Mouse (Mus musculus): ENCODE results near the gene Ctdspl2. TPM values are rescaled to one million over a fixed set of nuclear protein-coding genes. Genes with fewer than 3 reads are reported as not detected.
"Not testable (repeated sequence)": the region's sequence is repeated elsewhere in the genome, so short reads cannot be mapped to it uniquely, and the experiment has no call there.

Gene Ctdspl2
- 48.7 and 49.1 TPM in 2 replicates for polyA plus RNA-seq (2016; fragmentation: Nextera tagmentation; extraction: Ambion mirVana)

DNA sequence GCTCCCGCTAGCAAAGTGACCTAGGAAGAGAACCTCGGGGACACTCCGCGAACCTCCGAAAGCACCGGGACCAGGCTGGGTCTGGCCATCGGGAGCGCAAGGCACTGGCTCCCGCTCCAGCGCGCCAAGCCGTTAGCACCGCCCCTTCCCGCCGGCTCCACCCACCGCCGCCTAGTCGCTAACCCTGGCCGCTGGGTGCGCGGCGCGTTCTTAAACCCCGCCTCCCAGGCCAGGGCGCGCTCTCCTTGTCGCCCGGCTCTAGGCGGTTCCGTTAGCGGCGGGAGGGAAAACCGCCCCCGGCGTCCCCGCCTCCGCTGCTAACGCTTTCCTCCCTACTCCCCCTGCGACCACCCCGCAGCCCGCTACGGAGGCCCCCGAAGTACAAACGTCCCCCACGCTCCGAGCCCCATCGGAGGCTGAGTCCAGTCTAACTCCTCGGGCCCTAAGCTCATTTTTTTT lies at the start of gene Ctdspl2, which contains the start of gene Mageb3:
Gene Ctdspl2, plus strand, starts transcription at position 237 of the 459 bp plus-strand sequence.
Gene Mageb3, minus strand, starts transcription at position 328 of the 459 bp plus-strand sequence.
- peak; percentile 97 for ATAC-seq (ENCODE audit: low FRiP score, low read depth)
- Histone ChIP-seq H3K4me1 (peaks cover 20% of the 10 kb centered on the region), H3K9me3 (no peaks in the 10 kb centered on the region), H3K27me3 (replicated peaks) (no peaks in the 10 kb centered on the region), H3K4me2 (replicated peaks) (peak within 1 kb of the TSS; percentile 78), H3K36me3 (no peaks in the 10 kb centered on the region), H3K9ac (peak within 1 kb of the TSS; percentile 78), H3K27ac (peak within 1 kb of the TSS; percentile 67), H3K4me3 (peak within 1 kb of the TSS; percentile 78)
- WGBS: under 1% methylated on average over 46 of the region's 48 CpGs

DNA sequence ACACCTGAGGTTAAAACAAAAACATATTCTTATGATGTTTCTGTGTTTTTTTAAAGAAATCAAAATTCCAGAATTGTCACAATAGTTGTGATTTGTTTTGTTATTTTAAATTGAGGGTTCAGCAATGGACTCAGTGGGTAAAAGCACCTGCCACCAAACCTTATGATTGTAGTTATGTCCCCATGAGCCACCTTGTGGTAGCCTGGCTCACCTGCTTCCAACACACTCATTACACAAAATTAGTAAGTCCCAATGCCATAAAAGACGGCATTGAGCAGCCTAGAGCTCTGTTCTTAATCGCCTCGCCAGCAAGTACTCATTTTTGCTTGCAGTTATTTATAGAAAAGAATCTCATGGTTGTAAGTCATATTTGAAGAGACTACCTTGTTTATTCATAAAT lies 45.8 kb upstream of the Ctdspl2 start:
- WGBS: 91% methylated on average over 3 of the region's 3 CpGs
- Histone ChIP-seq H3K36me3 (peaks cover 48% of the 10 kb centered on the region), H3K27ac (no peak overlapping the region), H3K9ac (no peak overlapping the region), H3K9me3 (no peaks in the 10 kb centered on the region), H3K27me3 (replicated peaks) (no peaks in the 10 kb centered on the region), H3K4me2 (replicated peaks) (no peak overlapping the region), H3K4me1 (no peaks in the 10 kb centered on the region), H3K4me3 (no peak overlapping the region)
- ATAC-seq (ENCODE audit: low FRiP score, low read depth): no peak

DNA sequence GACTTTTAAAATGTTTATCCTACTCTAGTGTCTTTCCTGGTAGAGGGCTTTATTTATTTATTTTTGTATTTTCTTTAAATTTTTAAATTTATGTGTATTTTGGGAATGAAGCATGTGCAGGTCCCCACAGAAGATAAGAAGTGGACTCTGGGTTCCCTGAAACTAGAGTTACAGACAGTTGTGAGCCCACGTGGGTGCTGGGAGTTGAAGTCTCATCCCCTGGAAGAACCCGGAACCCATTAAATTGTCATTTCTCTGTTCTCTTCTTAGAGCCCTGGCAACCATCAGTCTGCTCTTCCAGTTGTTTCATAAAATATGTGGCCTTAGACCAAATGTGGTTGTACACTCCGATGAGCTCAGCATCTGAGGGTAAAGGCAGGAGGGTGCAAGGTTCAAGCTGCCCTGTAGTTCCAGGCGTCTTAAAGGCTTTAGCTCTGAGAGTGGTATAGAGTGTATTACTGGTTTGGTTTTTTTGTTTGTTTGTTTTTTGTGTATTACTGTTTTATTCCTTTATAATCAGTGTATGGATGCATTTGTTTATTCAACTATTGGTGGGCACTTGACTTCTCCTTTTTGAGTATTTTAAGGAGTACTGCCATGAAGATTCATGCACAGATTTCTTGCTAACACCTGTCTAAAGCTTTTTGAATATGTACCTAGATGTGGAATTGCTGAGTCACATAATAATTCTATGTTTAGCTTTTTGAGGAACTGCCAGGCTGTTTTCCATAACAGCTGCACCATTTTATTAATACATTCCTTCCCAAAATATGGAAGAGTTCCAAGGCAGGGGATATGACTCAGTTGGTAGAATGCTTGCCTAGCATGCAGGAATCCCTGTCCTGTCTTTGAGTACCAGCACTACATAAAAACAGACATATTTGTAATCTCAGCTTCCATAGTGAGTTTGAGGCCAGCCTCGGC lies 39.5 kb upstream of the Ctdspl2 start:
- H3K27me3 ChIP-seq (replicated peaks): no peaks in the 10 kb centered on the region
- ATAC-seq (ENCODE audit: low FRiP score, low read depth): no peak
- peaks cover 21% of the 10 kb centered on the region for H3K36me3 ChIP-seq
- no peak overlapping the region for H3K4me2 ChIP-seq (replicated peaks)
- no peak overlapping the region for H3K9ac ChIP-seq
- H3K9me3 ChIP-seq: no peaks in the 10 kb centered on the region
- 92% methylated on average over 5 of the region's 5 CpGs for WGBS
- no peak overlapping the region for H3K4me3 ChIP-seq
- no peak overlapping the region for H3K27ac ChIP-seq
- no peaks in the 10 kb centered on the region for H3K4me1 ChIP-seq

DNA sequence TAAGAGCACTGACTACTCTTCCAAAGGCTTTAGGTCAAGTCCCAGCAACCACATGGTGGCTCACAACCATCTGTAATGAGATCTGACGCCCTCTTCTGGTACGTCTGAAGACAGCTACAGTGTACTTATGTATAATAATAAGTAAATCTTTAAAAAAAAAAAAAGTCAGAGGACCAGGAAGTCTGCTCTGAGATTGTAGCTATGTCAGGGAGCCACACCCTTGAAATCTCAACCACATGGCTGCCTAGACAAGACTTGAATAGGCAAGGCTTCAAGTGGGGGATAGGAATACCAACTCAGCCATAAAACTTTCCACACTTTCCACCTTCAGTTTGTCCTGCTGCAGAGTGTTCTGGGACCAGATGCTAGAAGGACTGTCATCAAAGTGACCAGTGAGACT lies 18.2 kb upstream of the Ctdspl2 start:
- not testable (repeated sequence) for H3K4me3 ChIP-seq; ATAC-seq (ENCODE audit: low FRiP score, low read depth); H3K27ac ChIP-seq; H3K4me2 ChIP-seq (replicated peaks); H3K4me1 ChIP-seq; H3K9me3 ChIP-seq; H3K27me3 ChIP-seq (replicated peaks); H3K9ac ChIP-seq
- 84% methylated on average over 2 of the region's 2 CpGs for WGBS
- peaks cover 19% of the 10 kb centered on the region; the same call in 1 of the 2 replicates for H3K36me3 ChIP-seq

DNA sequence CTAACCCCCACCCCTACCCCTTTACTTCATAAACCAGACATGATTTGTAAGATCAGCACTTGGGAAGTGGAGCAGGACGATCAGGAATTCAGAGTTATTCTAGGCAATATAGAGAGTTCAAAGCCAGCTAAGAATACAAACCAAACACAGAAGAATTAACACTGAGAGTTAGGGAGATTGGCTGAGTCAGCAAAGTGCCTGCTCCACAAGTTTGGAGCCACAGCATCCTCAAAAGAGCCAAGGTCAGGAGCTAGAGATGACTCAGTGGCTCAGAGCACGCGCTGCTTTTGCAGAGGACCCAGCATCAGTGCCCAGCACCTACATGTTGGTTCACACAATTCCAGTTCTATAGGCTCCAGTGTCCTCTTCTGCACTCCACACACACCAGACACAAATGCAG lies 12.4 kb upstream of the Ctdspl2 start:
- no peak overlapping the region for H3K4me3 ChIP-seq
- H3K4me2 ChIP-seq (replicated peaks): no peak overlapping the region
- no peak overlapping the region for H3K9ac ChIP-seq
- no peak overlapping the region for H3K27ac ChIP-seq
- no peaks in the 10 kb centered on the region for H3K4me1 ChIP-seq
- ATAC-seq (ENCODE audit: low FRiP score, low read depth): no peak
- WGBS: 90% methylated on average over 3 of the region's 3 CpGs
- H3K27me3 ChIP-seq (replicated peaks): no peaks in the 10 kb centered on the region
- H3K9me3 ChIP-seq: no peaks in the 10 kb centered on the region
- no peaks in the 10 kb centered on the region for H3K36me3 ChIP-seq

DNA sequence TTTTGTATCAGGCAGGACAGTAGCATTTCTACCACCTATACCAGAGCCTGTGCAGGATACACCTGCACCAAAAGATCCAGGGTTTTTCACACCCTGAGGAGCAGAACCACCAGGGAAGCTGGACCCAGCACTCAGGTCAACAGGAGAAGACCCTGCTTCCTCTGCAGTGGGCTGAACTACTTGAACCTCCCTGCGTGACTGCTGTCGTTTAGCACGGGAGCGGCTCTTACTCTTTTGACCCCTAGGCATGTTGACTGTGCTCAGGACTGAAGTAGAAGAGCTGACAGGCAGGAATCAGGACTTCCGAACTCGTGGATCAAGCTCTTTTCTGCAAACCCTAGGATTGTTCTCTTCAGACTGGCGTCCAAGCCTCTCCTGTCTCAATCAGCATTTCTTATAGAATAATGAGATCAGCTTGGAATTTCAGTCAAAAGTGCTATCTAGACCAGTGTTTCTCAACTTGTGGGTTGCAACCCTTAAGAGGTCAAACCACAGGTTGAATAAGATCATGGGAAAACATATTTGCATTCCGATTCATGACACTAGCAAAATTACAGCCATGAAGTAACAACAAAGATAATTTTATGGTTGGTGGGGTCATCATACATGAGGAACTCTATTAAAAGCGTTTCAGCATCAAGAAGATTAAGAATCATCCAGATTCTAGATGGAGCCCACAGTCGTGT lies 687 bp upstream of the Ctdspl2 start:
- no peaks in the 10 kb centered on the region for H3K36me3 ChIP-seq
- H3K4me2 ChIP-seq (replicated peaks): peak overlapping the region; percentile 78
- peak overlapping the region; percentile 78 for H3K9ac ChIP-seq
- no peaks in the 10 kb centered on the region for H3K27me3 ChIP-seq (replicated peaks)
- WGBS: 19% methylated on average over 10 of the region's 10 CpGs
- ATAC-seq (ENCODE audit: low FRiP score, low read depth): no peak
- peaks cover 20% of the 10 kb centered on the region for H3K4me1 ChIP-seq
- no peaks in the 10 kb centered on the region for H3K9me3 ChIP-seq
- H3K4me3 ChIP-seq: peak overlapping the region; percentile 78
- H3K27ac ChIP-seq: no peak overlapping the region

DNA sequence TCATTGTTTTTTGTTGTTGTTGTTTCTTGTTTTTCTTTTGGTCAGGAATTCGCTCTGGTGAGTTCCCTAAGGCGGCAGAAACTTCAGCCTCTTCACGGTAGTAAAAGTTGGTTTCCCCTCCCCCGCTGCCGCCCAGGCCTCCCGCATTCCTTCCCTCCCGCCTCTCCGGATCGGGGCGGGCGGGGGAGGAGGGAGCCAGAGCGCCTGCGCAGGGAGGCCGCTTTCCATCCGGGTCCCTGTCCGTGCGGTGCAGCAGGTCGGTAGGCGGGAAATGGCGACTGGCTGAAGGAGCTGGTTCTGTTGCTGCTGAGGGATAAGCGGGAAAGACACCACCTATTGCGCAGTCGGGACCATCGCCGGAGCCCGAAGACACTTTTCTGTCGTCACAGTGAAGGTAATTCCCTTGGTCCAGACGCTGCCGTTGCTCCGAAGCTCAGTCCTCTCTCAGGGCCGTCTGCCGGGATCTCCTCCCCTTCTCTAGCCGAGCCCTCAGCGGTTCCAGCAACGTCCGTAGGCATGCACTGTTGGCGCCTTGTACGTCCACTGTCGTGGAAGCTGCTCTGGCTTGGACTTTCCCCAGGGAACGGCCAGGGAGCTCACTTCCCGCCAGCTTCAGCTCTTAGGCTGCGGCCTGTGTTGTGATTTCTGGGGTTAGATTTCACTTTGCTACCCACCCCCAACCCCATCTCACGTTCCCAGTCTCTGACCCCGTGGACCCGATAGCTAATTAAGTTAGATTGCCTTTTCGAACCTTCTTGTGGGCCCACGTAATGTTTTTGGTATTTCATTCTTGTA lies 620 bp downstream of the Ctdspl2 start:
- H3K4me2 ChIP-seq (replicated peaks): peak overlapping the region; percentile 78
- peak overlapping the region; percentile 78 for H3K9ac ChIP-seq
- H3K27me3 ChIP-seq (replicated peaks): no peaks in the 10 kb centered on the region
- H3K36me3 ChIP-seq: no peaks in the 10 kb centered on the region
- H3K4me1 ChIP-seq: peaks cover 20% of the 10 kb centered on the region
- H3K9me3 ChIP-seq: no peaks in the 10 kb centered on the region
- peak overlapping the region; percentile 67 for H3K27ac ChIP-seq
- H3K4me3 ChIP-seq: peak overlapping the region; percentile 78
- under 1% methylated on average over 47 of the region's 47 CpGs for WGBS
- peak; percentile 97 for ATAC-seq (ENCODE audit: low FRiP score, low read depth)

DNA sequence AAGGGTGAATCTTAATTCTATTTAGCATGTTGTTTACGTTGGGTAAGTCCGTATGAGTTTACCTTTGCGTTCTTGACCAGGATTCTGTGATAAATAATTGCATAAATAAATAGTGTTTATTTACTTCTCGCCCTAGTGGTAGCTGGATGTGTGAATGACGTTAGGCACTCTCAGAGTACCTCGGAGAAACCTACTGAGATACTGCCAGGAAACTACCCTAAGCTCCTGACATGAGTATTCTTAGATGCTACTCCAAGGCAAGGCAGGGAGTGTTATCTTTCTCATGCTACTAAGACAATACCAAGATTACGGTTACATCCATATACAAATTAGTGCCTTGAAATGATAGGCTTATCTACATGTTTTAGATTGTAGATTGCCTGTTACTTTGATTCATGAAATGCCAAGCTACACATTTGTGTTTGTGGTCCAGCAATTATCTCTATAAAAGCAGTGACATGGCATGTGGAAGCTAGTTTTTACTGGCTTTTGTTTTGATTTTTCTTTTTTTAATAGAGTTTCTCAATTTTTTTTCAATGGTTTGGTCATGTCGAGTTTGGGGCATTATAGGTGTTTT lies 1.5 kb downstream of the Ctdspl2 start:
- H3K9me3 ChIP-seq: no peaks in the 10 kb centered on the region
- no peak overlapping the region for H3K27ac ChIP-seq
- peak overlapping the region; percentile 78 for H3K4me2 ChIP-seq (replicated peaks)
- peaks cover 20% of the 10 kb centered on the region for H3K4me1 ChIP-seq
- peak overlapping the region; percentile 78 for H3K4me3 ChIP-seq
- H3K36me3 ChIP-seq: peaks cover 4% of the 10 kb centered on the region
- peak overlapping the region; percentile 78 for H3K9ac ChIP-seq
- ATAC-seq (ENCODE audit: low FRiP score, low read depth): no peak
- 19% methylated on average over 8 of the region's 8 CpGs for WGBS
- no peaks in the 10 kb centered on the region for H3K27me3 ChIP-seq (replicated peaks)

DNA sequence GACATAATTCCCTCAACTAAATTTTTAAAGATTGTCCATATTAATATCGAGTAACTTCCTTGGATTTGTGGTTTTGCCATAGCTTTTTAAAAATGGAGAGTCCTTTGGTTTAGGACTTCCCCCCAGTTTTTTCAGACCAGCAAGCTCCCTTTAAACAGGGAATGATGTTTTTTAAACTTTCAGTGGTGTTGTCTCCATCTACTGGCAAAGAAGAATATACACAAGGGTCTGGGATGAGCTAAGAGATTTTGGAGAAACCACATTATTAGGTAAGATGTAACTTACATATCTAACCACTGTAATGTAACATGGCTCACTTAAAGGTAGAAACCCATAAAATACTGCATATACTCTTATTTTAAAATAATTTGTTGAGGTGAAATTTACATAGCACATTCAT lies 39.9 kb downstream of the Ctdspl2 start:
- H3K27ac ChIP-seq: no peak overlapping the region
- 94% methylated on average over 1 of the region's 1 CpGs for WGBS
- no peaks in the 10 kb centered on the region for H3K27me3 ChIP-seq (replicated peaks)
- ATAC-seq (ENCODE audit: low FRiP score, low read depth): no peak
- H3K4me2 ChIP-seq (replicated peaks): no peak overlapping the region
- H3K36me3 ChIP-seq: peaks cover 20% of the 10 kb centered on the region
- no peaks in the 10 kb centered on the region for H3K4me1 ChIP-seq
- H3K4me3 ChIP-seq: no peak overlapping the region
- no peaks in the 10 kb centered on the region for H3K9me3 ChIP-seq
- no peak overlapping the region for H3K9ac ChIP-seq

DNA sequence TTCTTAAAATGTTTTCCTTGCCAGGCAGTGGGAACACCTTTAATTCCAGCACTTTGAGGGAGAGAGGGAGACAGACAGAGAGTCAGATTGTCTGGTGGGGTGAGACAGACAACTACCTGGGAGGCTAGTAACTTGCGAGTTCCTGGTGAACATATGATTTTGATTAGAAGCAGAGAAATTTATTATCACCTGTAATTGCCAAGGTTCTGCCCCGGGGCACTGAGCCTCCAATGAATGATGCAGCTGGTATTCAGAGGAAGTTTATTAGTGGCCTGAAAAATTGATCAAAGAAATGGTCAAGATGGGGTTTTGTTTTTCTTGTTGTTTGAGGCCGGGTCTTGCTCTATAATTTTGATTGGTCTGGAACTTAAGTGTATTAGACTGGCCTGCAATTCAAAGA lies 53.0 kb downstream of the Ctdspl2 start:
- no peaks in the 10 kb centered on the region for H3K27me3 ChIP-seq (replicated peaks)
- 96% methylated on average over 3 of the region's 3 CpGs for WGBS
- ATAC-seq (ENCODE audit: low FRiP score, low read depth): no peak
- no peaks in the 10 kb centered on the region for H3K4me1 ChIP-seq
- no peak overlapping the region for H3K4me2 ChIP-seq (replicated peaks)
- H3K9me3 ChIP-seq: no peaks in the 10 kb centered on the region
- no peak overlapping the region for H3K9ac ChIP-seq
- H3K27ac ChIP-seq: no peak overlapping the region
- H3K4me3 ChIP-seq: no peak overlapping the region
- H3K36me3 ChIP-seq: peaks cover 27% of the 10 kb centered on the region

DNA sequence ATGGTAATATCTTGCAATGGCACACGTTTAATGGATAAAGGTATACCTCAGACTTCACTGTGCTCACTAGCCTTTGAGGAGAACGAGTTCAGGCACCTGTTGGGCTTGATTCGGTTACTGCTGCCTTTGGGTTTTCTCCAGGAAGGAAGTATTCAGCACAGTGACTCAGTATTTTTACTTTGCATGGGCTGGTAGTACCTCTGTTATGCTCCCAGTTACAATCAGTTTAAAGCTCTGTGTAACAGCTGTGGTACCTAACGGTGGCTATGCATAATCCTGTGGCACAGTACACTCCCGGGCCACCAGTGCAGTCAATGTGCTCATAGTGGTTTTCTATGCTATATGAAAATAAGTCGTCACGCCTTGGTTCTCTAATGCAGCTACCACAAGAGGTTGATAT lies 55.6 kb downstream of the Ctdspl2 start:
- 94% methylated on average over 7 of the region's 7 CpGs for WGBS
- H3K27ac ChIP-seq: no peak overlapping the region
- H3K36me3 ChIP-seq: peaks cover 24% of the 10 kb centered on the region
- H3K4me3 ChIP-seq: no peak overlapping the region
- no peak for ATAC-seq (ENCODE audit: low FRiP score, low read depth)
- H3K4me1 ChIP-seq: no peaks in the 10 kb centered on the region
- no peaks in the 10 kb centered on the region for H3K9me3 ChIP-seq
- H3K4me2 ChIP-seq (replicated peaks): no peak overlapping the region
- H3K27me3 ChIP-seq (replicated peaks): no peaks in the 10 kb centered on the region
- no peak overlapping the region for H3K9ac ChIP-seq

Data from neural tube, embryonic 12.5 days (tissue).